Mouse (Mus musculus) layer of hippocampus, adult 2 months (tissue): ENCODE measurements at regions not wholly inside any gene's neighbourhood (a gene's known extent, or its start where the extent isn't known, plus 50 kb on each side); places are given as distances from the start of the nearest gene placed in this dataset.

Experiments used
- DNase-seq, 2 experiments: peaks; one replicate each; pipeline ENCODE4 v3.0.0; 2022; ENCODE audit warnings: low spot score in 2 of 2
- H3K27ac ChIP-seq: fragments of 200-600 bp; 2 replicates; pipeline ENCODE4 v1.8.1; 2022
- H3K4me3 ChIP-seq: fragments of 200-600 bp; 2 replicates; pipeline ENCODE4 v1.8.1; 2022; ENCODE audit warnings: mild to moderate bottlenecking
- CTCF ChIP-seq: fragments of 200-600 bp; conservative IDR thresholded peaks from 2 replicates; pipeline ENCODE4 v1.8.1; 2022; ENCODE audit warnings: antibody characterized with exemption, mild to moderate bottlenecking, moderate library complexity

- Histone ChIP-seq H3K4me3 (no peak overlapping the region), H3K27ac (peak overlapping the region; percentile 46; the same call in 1 of the 2 replicates)
- no peak for TF ChIP-seq CTCF
- DNase-seq = peak; percentile 20 to 41
Observed at GRCm38 (mm10) chrX:67061216-67061615, 412.1 kb downstream of the Slitrk2 start.

- H3K27ac ChIP-seq = no peak overlapping the region
- TF ChIP-seq CTCF = no peak
- no peak overlapping the region for H3K4me3 ChIP-seq
- DNase-seq = no peak
Observed at GRCm38 (mm10) chrX:67062509-67063030, 413.5 kb downstream of the Slitrk2 start.

GRCm38 (mm10) chrX:67092395-67092794 is 443.3 kb downstream of the Slitrk2 start:
- Histone ChIP-seq H3K4me3 (no peak overlapping the region), H3K27ac (no peak overlapping the region)
- no peak for DNase-seq
- TF ChIP-seq CTCF = no peak
